Mouse (Mus musculus): ENCODE measurements around the gene Dnajc5g.
A peak's percentile ranks its signal among the peaks of the same experiment; 100 is the strongest.

Gene Dnajc5g

DNA sequence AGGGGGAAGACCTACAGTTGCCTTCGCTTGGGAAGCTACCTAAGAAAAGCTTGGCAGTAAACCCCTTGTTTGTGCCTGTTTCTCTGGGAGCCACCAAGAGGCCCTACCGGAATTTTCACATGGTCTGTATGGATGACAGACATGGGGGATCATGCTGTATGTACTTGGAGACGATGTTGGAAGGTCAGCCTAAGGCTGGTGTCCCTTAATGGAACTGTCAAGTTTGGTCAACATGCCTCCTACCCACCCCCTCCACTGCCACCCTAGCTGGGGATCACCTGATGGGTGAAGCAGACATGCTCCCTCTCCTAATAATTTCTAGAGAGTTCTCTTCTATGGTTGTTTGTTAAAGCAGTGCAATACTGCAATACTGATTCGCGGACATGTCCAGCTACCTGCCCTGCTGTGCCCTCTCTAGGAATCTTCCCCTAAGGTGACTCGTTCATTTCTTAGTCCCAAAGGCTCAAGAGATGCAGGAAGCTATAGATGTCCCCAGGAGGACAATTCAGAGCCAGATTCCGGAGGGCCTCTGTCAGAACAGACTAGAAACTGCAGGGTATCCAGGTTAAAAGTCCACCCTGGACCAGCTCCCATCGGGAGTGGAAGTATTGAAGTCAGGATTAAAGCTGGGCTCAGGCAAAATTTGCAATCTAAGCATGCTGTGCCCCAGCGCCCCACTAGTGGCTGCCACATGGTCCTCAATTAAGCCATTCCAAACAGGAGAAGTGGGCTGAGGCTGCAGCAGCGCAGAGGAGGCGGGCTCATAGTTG lies 10.2 kb upstream of the Dnajc5g start:
- DNase-seq (ENCODE audit: extremely low spot score, low read depth, low spot score), result no peak

DNA sequence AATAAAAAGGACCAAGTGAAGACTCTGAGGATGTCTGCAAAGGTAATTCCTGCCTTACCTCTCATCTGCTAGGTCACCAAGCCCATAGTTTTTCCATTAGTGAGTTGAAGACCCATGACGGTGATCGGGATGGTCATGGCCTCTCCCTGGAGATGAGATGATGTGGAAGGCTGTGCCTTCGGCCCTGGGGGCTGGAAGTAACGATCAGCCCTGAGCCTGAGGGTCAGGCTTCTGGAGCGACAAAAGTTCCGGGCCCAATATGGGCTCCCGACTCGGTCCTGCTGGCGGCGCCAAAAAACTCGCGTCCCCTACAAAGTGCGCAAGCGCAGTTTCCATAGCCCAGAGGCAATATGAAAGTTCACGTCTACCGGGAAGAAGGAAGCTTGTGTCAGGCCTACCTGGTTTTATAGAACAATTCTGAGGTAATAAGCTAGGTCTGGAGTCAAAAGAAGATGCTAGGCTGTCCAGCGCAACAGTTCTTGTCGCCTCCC lies 2.0 kb downstream of the Dnajc5g start, which contains the start of gene Slc30a3:
Gene Slc30a3 (minus strand): TSS at position 238 of the 491 bp plus-strand sequence.
- DNase-seq (ENCODE audit: extremely low spot score, low read depth, low spot score), result no peak

DNA sequence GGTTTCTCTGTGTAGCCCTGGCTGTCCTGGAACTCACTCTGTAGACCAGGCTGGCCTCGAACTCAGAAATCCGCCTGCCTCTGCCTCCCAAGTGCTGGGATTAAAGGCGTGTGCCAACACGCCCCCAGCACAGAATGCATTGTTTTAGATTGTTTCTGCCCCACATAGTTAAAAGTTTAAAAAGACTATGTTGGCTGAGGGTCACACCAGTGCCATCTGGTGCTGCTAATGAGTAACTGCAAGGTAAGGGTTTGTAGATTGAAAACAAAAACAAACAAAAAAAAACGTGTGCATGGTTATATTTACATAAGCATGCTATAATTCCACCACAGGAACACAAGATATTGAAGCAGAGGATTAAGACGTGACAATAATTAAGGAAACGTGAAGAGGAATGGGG lies 4.7 kb downstream of the Dnajc5g start:
- DNase-seq (ENCODE audit: extremely low spot score, low read depth, low spot score), result no peak

DNA sequence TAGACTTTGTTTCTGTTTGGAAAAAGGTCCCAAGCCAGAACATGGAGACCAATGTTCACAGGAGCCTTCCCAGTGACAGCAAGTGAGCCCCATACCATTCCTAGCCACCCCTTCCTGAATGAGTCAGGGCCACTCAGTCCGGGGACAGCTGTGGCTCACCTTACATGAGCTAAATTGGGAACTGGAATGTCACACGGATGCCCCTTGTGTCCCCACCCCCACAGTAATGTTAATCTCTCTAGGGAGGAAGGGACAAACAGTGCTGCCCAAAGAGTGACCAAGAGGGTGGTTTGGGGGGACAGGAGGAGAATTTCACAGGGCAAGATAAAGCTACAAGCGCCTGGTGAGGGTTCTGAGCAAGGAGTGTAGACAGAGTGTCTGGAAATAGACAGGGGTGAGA lies 10.3 kb downstream of the Dnajc5g start, which contains the start of gene Trim54:
Gene Trim54 (plus strand): TSS at position 359 of the 400 bp plus-strand sequence.
- no peak for DNase-seq (ENCODE audit: extremely low spot score, low read depth, low spot score)

DNA sequence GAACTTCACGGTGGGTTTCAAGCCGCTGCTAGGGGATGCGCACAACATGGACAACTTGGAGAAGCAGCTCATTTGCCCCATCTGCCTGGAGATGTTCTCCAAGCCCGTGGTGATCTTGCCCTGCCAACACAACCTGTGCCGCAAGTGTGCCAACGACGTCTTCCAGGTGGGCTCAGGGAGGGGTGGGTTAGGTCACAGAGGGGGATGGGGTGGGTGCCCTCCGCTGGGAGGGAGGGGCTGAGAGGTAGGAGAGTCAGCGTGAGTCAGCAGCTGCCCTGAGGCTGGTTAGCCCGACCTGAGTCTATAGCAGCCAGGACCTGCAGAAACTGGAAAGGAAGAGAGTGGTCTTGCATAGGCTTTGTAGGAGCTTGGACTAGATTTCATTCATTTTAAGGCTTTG lies 10.8 kb downstream of the Dnajc5g start:
- DNase-seq (ENCODE audit: extremely low spot score, low read depth, low spot score), result no peak

DNA sequence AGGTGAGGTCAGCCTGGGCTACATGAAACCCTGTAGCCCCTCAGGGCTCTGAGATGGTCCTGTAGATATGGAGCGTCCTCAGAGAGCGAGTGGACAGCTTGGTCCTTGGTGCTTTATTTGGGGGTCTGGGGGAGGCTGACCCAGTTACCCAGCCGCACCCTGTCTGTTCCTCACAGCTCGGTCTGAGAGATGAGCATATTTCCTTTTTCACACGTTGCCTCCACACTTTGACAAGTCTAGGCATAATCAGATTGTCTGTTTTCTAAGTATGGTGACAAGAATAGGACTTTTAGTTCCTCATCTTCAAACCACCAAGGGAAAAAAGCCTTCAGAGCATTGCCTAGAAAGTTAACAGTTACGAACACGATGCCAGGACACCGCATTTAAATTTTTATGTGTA lies 15.0 kb downstream of the Dnajc5g start:
- DNase-seq (ENCODE audit: extremely low spot score, low read depth, low spot score), result no peak

DNA sequence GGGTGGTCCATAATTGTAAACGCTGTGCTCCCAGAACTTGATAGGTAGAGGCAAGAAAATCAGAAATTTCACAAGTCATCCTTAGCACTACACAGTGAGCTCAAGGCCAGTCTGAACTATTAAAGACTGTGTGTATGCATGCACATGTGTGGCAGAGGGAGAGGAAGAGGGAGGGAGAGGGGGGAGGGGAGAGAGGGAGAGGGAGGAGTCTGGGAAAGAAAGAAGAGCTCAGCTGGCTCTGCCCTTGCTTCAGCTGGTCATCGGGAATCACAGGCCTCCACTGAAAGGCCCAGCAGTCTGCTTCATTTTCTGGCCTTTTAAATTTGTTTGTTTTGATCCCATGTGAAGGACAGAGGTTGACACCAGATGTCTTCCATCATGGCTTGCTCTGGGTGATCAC lies 17.4 kb downstream of the Dnajc5g start:
- DNase-seq (ENCODE audit: extremely low spot score, low read depth, low spot score), result no peak

DNA sequence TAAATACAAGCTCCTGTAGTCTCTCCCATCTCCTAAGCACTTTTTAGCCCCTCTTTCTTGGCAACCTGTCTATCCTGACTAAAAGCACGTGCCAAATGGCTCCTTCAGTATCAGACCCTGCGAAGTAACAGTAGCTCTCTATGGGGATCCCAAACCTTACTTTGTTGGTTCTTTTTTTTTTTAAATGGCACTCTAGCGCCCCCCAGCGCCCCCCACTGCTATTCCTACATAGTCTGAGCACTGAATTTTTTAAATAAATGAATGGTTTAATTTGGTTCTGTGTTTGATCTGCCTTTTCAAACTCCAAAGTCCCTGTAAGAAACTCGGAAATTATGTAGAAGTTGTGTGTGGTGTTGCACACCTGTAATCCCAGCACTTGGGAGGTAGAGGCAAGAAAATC lies 20.0 kb downstream of the Dnajc5g start:
- no peak for DNase-seq (ENCODE audit: extremely low spot score, low read depth, low spot score)

DNA sequence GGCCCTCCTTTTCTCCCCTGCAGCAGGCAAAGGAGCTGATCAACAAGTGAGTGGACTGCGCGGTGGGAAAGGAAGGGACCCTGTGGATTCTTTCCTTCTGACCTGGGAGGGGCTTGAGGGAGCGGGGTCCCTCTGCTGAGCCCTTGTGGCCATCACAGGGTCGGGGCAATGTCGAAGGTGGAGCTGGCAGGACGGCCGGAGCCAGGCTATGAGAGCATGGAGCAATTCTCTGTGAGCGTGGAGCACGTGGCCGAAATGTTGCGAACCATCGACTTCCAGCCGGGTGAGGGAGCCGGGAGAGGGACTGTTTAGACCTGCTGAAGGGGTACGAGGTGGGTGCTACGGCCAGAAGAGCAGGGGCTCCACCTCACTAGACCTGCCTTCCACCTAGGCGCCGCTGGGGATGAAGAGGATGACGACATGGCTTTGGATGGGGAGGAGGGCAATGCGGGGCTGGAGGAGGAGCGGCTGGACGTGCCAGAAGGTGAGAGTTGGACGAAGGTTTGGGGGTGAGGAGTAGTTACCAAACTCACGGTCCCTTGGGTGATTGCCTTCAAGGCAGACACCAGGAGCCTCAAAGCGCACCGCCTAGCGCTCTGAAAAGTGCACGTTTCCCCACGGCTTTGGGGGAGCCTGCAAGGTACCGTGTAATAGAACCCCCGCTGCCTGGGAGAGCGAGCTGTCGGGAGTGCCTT lies 30.8 kb downstream of the Dnajc5g start:
- DNase-seq (ENCODE audit: extremely low spot score, low read depth, low spot score), result no peak

DNA sequence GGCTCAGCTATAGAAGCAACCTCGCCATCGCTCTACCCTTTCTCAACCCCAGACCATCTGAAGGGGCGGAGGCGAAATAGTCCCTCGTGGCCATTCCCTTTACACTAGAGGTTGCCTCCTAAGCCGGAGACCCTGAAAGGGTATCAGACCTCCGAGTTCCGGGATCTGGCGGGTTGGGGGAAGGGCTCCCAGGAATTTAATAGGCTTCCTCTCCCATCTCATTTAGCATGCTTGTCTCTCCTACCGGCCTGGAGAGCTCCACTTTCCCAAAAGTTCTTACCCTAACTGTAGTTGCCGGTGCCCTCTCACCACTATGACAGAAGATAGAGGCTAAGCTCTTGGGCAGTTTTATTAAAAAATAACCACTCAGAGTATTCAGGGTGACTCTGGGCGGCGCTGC lies 31.6 kb downstream of the Dnajc5g start:
- no peak for DNase-seq (ENCODE audit: extremely low spot score, low read depth, low spot score)

DNA sequence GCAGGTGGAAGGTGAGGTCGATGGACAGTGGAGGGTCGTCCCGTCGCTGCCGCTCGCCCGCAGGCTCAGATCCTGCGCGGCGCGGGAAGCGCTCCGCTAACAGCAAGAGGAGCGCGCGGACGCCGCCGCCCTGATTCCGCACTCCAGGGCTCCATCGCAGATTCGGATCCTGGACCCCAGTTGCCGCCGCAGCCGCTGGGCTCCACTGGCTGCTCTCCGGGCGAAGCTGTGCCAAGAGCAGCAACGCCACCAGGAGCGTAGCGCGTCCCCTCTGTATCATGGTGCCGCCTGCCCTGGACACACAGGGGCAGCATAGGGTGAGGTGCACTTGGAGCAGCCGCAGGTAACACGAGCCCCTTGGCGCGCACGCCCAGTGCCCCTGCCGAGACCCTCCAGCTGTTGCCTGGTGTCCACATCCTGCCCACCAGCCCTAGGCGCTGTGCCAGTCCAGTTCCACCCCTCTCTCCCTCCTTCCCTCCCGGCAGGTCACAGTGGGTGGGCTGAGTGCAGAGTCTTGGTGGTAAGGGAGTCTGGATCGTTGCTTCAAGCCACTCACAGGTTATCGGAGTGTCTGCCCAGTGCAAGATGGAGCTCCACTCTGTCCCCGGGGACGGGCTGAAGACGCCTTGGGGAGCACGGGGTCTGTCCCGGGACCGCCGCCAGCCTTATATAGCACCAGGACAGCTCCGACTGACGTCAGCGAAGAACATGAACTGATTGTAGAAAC lies 32.3 kb downstream of the Dnajc5g start, which contains the start of gene Ucn:
Gene Ucn (minus strand): TSS at position 589 of the 727 bp plus-strand sequence.
- DNase-seq (ENCODE audit: extremely low spot score, low read depth, low spot score), result no peak

DNA sequence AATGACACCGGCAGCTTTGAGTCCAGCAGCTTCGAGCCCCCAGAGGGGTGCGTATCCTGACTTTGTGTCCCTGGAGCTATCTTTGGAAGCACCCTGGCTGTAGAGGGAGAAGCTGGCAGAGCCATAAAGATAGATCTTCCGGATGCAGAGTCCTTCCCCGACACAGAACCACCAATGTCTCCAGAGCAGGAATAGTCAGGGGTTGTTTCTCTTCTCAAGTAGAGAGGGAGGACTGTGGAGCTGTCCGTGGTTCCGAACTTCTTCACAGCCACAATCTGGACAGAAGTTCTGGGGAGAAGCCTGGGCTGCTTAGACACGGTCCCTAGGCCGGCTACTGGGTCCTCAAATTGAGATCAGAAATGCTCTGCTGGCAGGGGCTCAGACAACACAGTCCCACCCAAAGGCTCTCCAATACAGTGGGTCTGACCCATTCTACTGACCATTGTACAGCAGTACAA lies 32.9 kb downstream of the Dnajc5g start:
- no peak for DNase-seq (ENCODE audit: extremely low spot score, low read depth, low spot score)

DNA sequence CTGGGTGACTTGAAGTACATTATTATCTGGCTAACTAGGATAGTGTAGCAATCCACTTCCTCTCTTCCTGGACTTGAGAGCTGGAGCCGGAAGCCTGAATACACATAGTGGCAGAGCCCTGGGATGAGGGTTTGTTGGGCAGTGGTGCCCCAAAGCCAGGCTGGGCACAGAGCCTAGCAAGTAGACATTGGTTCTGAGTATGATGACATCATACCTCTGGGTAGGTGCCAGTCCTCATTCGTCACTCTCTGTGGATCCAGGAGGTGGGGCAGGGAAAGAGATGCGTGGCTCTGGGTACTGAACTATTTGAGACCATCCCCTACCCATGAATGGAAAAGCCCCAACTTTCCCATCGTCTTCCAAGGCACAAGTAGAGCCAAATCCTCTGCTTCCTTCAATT lies 43.7 kb downstream of the Dnajc5g start:
- no peak for DNase-seq (ENCODE audit: extremely low spot score, low read depth, low spot score)

DNA sequence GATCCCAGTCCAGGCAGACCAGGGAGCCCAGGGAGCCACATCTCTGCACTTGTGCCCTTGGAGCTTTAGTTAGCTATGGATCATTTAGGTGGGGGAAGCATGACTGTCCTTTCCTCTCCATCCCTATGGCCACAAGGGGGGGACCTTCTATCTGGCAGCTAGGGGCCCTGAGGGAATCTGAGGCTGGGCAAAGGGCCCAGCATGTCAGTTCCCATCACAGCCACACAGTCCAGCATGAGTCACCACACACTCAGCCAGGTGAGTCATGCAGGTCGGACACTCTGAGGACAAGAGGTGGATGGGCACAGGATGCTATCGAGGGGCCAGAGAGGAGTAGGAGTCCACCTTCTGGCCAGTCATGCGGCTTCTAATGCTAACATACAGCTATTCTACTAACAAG lies 45.7 kb downstream of the Dnajc5g start:
- no peak for DNase-seq (ENCODE audit: extremely low spot score, low read depth, low spot score)

DNA sequence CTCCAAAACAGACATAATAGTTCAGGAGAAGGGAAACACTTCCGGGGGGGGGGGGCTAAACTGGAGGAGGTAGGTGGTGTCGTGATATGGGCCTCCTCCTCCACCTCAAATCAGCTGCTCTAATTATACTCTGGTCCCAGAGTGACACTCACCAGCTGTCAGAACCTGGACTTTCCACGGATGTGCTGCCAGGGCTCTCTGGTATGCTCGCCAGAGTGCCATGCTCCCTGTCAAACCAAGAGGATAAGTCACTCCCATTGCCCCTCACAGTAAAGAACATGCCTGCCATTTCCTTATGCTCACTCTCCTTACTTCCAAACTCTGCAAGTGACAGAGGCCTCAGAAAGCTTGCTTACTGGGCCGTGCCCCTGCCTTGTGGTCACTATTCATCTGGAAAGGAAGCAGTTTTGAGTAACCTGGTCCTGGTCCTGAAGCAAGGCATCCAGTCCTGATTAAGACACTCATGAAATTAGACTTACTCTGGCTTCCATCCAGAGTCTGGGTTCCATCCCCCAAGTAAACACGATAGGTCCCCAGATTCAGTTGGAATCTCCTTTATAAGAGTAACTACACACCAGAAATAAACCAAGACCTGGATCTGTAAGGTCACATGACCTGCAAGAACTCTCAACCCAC lies 47.5 kb downstream of the Dnajc5g start:
- no peak for DNase-seq (ENCODE audit: extremely low spot score, low read depth, low spot score)

DNA sequence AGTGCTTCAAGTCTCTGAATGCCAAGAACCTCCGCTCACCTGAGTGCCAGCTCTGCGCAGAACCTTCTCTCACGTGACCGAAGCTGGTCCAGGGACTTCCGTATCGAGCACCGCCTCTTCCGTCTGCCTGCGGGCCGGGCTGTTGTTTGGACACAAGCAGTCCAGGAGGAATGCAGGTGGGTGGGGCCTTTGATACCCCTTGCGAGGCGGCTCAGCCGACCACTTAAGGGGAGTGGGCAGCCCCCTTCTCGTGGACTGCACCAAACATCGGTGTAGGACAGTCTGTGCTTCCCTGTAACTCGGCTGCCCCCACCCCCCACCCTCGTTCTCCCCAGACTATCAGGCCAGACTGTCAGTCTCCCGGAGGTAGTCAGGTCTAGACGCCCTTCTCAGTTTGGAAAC lies 48.1 kb downstream of the Dnajc5g start, which contains the start of gene Mpv17:
Gene Mpv17 (minus strand): TSS at position 100 of the 402 bp plus-strand sequence.
- DNase-seq (ENCODE audit: extremely low spot score, low read depth, low spot score), result peak; percentile 31
